Mouse (Mus musculus) neural tube, embryonic 14.5 days (tissue): ENCODE results near the gene Sox18. TPM values are rescaled to one million over a fixed set of nuclear protein-coding genes. Genes with fewer than 3 reads are reported as not detected.

ENCODE experiments used
- ATAC-seq: fragments of 200-750 bp; cut with Nextera tagmentation; 2 replicates; pipeline ENCODE4 v1.8.0; 2017; ENCODE audit warnings: low read depth, mild to moderate bottlenecking, moderate TSS enrichment, moderate library complexity
- H3K27ac ChIP-seq: fragments of 300-500 bp; sonication (generic); 2 replicates; pipeline ENCODE4 v1.5.1; 2014; ENCODE audit warnings: low read depth, mild to moderate bottlenecking, control low read depth, low read length, moderate library complexity, mixed read lengths
- H3K27me3 ChIP-seq: fragments of 300-500 bp; sonication (generic); 2 replicates; pipeline ENCODE4 v1.6.1; 2014; ENCODE audit warnings: low read length; ENCODE audit not compliant: control insufficient read depth, insufficient read depth
- H3K36me3 ChIP-seq: fragments of 300-500 bp; sonication (generic); 2 replicates; pipeline ENCODE4 v1.6.1; 2014; ENCODE audit warnings: low read length, mixed read lengths; ENCODE audit not compliant: control insufficient read depth, insufficient read depth
- H3K4me1 ChIP-seq: fragments of 300-500 bp; sonication (generic); 2 replicates; pipeline ENCODE4 v1.6.1; 2014; ENCODE audit warnings: low read length; ENCODE audit not compliant: control insufficient read depth, insufficient read depth
- H3K4me2 ChIP-seq: fragments of 300-500 bp; sonication (generic); 2 replicates; pipeline ENCODE4 v1.6.1; 2014; ENCODE audit warnings: mild to moderate bottlenecking, low read depth, low read length, control low read depth
- H3K4me3 ChIP-seq: fragments of 300-500 bp; sonication (generic); 2 replicates; pipeline ENCODE4 v1.5.1; 2014; ENCODE audit warnings: low read depth, low read length, control low read depth, mixed read lengths
- H3K9ac ChIP-seq: fragments of 300-500 bp; sonication (generic); replicated peaks from 2 replicates; pipeline ENCODE4 v1.6.1; 2014; ENCODE audit warnings: low read depth, mild to moderate bottlenecking, control low read depth, low read length, mixed read lengths
- H3K9me3 ChIP-seq: fragments of 300-500 bp; sonication (generic); 2 replicates; pipeline ENCODE4 v1.6.1; 2016; ENCODE audit warnings: low read length; ENCODE audit not compliant: control insufficient read depth
- WGBS: fragments of 180-500 bp; shearing (Covaris S2); extraction: QIAGEN DNeasy Blood & Tissue Kit; methylation state at CpG from one replicate; pipeline ENCODE4 v1.1.7; 2014; 5-methylcytosine and 5-hydroxymethylcytosine counted together
- polyA plus RNA-seq: library from polyadenylated mRNA; unstranded; fragments of >200 nt; fragmentation: Nextera tagmentation; extraction: Ambion mirVana; gene quantifications from 2 replicates; pipeline ENCODE4 v1.2.1, GENCODE M21; 2014

Sox18 gene
- polyA plus RNA-seq: 12.7 and 17.0 TPM in 2 replicates

DNA sequence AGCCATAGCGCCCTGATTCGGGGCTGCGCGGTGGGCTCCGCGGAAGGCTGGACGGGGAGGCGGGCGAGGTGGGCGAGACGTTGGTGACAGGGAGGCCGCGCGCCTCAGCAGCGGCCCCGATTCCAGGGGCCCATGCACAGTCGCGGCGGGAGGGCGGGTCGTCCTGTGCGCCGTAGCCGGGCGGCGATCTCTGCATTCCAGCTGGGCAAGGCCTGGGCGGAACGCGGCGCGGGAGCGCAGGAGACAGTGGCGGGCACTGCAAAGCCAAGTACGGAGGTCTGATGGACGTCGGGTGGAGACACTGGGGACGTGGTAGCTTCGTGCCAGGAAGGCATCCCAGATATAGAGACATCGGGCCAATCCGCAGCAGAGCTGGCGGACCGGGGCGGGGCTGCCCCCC lies at the start of gene Sox18:
Sox18 (minus strand) TSS at position 315 of the 400 bp plus-strand sequence.
- peaks cover 7% of the 10 kb centered on the region for H3K4me1 ChIP-seq
- under 1% methylated on average over 40 of the region's 43 CpGs for WGBS
- peaks cover 36% of the 10 kb centered on the region for H3K27me3 ChIP-seq

DNA sequence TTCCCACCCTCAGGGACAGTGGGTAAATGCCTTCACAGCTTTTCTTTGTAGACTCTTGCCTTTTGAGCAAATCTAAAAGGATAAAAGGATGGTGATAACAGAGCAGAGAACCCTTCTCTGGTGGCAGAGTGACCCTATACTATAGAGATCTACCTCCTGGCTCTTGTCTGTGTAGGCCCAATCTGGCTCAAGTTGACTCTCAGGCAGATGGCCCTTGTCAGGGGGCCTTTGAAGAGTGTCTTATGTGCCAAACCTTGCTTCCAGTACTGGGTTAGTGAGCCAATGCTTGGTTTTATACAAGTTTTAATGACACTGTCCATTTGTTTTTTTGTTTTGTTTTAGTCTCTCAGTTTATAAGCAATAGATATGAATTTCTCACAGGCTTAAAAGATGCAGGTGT lies 49.8 kb upstream of the Sox18 start:
- no peak overlapping the region for H3K9ac ChIP-seq
- no peaks in the 10 kb centered on the region for H3K9me3 ChIP-seq
- no peak overlapping the region for H3K4me3 ChIP-seq
- no peak overlapping the region for H3K27ac ChIP-seq
- H3K36me3 ChIP-seq: peaks cover 13% of the 10 kb centered on the region
- H3K4me2 ChIP-seq: no peak overlapping the region
- no peak for ATAC-seq
- peaks cover 7% of the 10 kb centered on the region; the same call in 1 of the 2 replicates for H3K4me1 ChIP-seq
- no peaks in the 10 kb centered on the region for H3K27me3 ChIP-seq

More for the DNA sequence above, at the start of gene Sox18:
- peak within 1 kb of the TSS; percentile 52 for H3K4me2 ChIP-seq
- H3K36me3 ChIP-seq: no peaks in the 10 kb centered on the region
- H3K9me3 ChIP-seq: no peaks in the 10 kb centered on the region
- peak within 1 kb of the TSS; percentile 39 for H3K9ac ChIP-seq
- ATAC-seq: no peak
- H3K27ac ChIP-seq: no peak within 1 kb of the TSS; the same call in 1 of the 2 replicates
- peak within 1 kb of the TSS; percentile 35 for H3K4me3 ChIP-seq

DNA sequence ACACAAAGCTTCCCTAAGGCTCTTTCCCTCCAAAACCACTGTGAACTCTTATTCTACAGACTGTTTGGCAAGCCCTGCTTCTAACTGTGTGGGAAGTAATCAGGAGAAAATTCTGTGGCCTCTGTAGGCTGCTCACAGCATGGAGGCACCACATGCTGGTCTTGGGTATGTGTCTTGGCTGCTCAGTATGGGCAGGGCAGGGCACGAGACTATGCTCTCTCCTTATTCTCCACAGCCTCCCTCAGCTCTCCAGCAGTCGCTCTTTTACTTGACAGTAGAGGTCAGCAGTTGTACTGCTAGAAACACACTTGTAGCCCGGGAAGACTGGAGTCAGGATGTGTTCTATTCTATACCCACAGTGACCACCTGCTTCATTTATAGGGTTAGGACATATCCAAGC lies 48.6 kb upstream of the Sox18 start:
- 25% methylated on average over 3 of the region's 3 CpGs for WGBS
- no peak overlapping the region for H3K27ac ChIP-seq
- no peak for ATAC-seq
- H3K4me1 ChIP-seq: peaks cover 10% of the 10 kb centered on the region; the same call in 1 of the 2 replicates
- no peak overlapping the region for H3K9ac ChIP-seq
- H3K4me3 ChIP-seq: no peak overlapping the region
- no peaks in the 10 kb centered on the region for H3K27me3 ChIP-seq
- H3K36me3 ChIP-seq: peaks cover 13% of the 10 kb centered on the region
- no peak overlapping the region for H3K4me2 ChIP-seq
- no peaks in the 10 kb centered on the region for H3K9me3 ChIP-seq

DNA sequence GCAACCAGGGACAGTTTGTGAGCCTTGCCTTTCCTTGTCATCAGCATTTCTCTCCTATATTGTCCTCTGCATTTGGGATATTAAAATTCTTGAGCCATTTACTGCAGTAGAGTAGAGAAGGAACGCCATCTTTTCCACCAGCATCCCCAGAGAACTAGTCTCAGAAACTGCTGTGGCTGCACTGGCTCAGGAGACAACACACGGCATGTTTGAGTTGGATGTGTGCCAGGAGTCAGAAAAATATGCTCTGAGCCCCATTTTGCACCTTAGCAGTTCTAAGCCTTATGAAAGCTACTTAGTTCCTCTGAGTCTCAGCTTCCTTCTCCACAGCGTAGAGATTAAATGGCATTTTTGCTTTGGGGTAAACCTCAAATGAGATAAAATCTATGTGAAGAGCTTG lies 45.6 kb upstream of the Sox18 start:
- WGBS: 44% methylated on average over 3 of the region's 3 CpGs
- no peak overlapping the region for H3K27ac ChIP-seq
- no peak for ATAC-seq
- H3K4me3 ChIP-seq: peak overlapping the region; percentile 14
- H3K9me3 ChIP-seq: no peaks in the 10 kb centered on the region
- H3K36me3 ChIP-seq: peaks cover 13% of the 10 kb centered on the region
- H3K4me2 ChIP-seq: peak overlapping the region; percentile 76
- no peaks in the 10 kb centered on the region for H3K27me3 ChIP-seq
- peaks cover 27% of the 10 kb centered on the region for H3K4me1 ChIP-seq
- H3K9ac ChIP-seq: no peak overlapping the region

DNA sequence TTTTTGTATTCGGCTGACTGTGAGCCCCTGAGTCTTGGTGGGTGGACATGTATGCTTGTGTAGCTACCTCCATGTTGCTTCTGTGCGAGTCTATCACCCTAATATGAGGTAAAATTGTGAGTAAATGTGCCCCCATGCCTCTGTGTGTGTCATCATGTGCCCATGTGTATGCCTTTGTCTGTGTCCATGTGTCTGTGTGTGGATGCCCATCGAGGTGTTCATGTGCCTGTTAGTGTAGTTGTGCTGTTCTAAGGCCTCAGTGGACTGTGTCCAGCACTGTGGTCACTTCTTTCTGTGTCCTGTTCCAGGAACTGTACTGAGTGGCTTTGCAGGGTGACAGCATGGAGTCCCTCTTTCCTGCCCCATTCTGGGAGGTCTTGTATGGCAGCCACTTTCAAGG lies 43.9 kb upstream of the Sox18 start:
- Histone ChIP-seq H3K4me3 (peak overlapping the region; percentile 44), H3K4me2 (peak overlapping the region; percentile 76), H3K27me3 (no peaks in the 10 kb centered on the region), H3K36me3 (peaks cover 13% of the 10 kb centered on the region), H3K9ac (peak overlapping the region; percentile 55), H3K4me1 (peaks cover 27% of the 10 kb centered on the region), H3K9me3 (no peaks in the 10 kb centered on the region), H3K27ac (peak overlapping the region; percentile 80)
- 65% methylated on average over 3 of the region's 3 CpGs for WGBS
- 0 out of 2 replicates have a peak, but pooled peaks have one; percentile 15 for ATAC-seq

DNA sequence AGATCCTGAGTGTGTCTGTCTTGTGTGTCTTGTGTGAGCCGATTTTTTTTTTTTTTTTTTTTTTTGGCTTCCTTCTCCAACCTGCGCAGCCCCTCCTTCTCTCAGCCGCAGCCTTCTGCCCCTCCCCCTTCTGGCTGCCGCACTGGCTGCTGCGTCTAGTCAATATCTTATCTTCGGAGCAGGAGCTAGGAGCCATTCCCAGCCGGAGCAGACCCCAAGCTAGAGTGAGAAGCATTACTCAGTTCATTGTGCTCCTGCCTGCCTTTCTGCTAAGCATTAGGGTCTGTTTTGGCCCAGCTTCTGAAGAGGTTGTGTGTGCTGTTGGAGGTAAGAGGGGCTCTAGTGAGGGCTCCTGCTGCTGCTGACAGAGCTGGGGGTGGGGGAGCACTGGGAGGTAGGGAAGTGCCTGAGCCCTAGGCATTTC lies 43.5 kb upstream of the Sox18 start, which contains the start of gene Oprl1:
Oprl1 (plus strand) TSS at position 114 of the 424 bp plus-strand sequence.
- H3K27me3 ChIP-seq: no peaks in the 10 kb centered on the region
- peaks cover 11% of the 10 kb centered on the region for H3K36me3 ChIP-seq
- peak within 1 kb of the TSS; percentile 86 for H3K27ac ChIP-seq
- H3K4me2 ChIP-seq: peak within 1 kb of the TSS; percentile 76
- peak within 1 kb of the TSS; percentile 44 for H3K4me3 ChIP-seq
- WGBS: 4% methylated on average over 7 of the region's 7 CpGs
- ATAC-seq: peak; percentile 79
- H3K9ac ChIP-seq: peak within 1 kb of the TSS; percentile 55
- H3K4me1 ChIP-seq: peaks cover 27% of the 10 kb centered on the region
- no peaks in the 10 kb centered on the region for H3K9me3 ChIP-seq

DNA sequence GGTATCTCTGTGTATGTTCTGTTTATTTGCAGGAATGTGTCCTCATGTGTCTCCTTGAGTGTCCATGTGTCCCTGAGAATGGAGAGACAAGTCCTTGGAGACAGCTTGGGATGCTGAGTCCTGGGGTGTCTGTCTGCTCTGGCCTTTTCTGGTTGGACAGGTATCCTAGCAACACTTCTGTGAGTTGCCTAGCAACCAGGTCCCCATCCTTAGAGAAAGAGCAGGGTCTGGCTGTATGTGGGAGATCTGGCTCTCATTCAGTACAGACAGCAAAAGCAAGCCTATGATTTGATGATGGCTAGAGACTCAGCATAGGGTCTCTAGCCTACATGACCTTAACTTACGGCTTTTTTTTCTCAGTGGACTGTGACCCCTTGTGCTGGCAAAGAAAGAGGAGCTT lies 42.3 kb upstream of the Sox18 start:
- Histone ChIP-seq H3K27ac (peak overlapping the region; percentile 86), H3K4me1 (peaks cover 27% of the 10 kb centered on the region), H3K9me3 (no peaks in the 10 kb centered on the region), H3K27me3 (no peaks in the 10 kb centered on the region), H3K4me2 (peak overlapping the region; percentile 76; the same call in 1 of the 2 replicates), H3K36me3 (no peaks in the 10 kb centered on the region; the same call in 1 of the 2 replicates), H3K9ac (peak overlapping the region; percentile 22; the same call in 1 of the 2 replicates), H3K4me3 (no peak overlapping the region)
- peak; percentile 74 for ATAC-seq
- 50% methylated on average over 1 of the region's 1 CpGs for WGBS

DNA sequence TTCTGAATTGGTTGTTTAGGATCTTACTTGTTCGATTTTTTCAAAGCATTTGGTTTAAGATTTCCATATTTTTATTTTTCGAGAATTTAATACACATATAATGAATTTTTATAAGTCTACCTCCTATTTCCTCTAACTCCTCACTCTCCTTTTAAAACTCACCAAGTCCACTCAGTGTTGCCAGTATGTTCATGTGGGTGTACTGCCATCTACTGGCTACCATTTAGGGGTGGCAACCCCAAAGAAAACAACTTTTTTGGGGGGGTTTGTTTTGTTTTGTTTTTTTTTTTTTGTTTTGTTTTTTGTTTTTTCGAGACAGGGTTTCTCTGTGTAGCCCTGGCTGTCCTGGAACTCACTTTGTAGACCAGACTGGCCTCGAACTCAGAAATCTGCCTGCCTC lies 35.2 kb upstream of the Sox18 start:
- H3K9ac ChIP-seq: no peak overlapping the region
- 40% methylated on average over 4 of the region's 4 CpGs for WGBS
- H3K36me3 ChIP-seq: no peaks in the 10 kb centered on the region
- H3K4me1 ChIP-seq: no peaks in the 10 kb centered on the region
- ATAC-seq: no peak
- H3K27ac ChIP-seq: no peak overlapping the region
- H3K27me3 ChIP-seq: no peaks in the 10 kb centered on the region
- H3K4me3 ChIP-seq: no peak overlapping the region
- H3K4me2 ChIP-seq: no peak overlapping the region
- no peaks in the 10 kb centered on the region for H3K9me3 ChIP-seq

DNA sequence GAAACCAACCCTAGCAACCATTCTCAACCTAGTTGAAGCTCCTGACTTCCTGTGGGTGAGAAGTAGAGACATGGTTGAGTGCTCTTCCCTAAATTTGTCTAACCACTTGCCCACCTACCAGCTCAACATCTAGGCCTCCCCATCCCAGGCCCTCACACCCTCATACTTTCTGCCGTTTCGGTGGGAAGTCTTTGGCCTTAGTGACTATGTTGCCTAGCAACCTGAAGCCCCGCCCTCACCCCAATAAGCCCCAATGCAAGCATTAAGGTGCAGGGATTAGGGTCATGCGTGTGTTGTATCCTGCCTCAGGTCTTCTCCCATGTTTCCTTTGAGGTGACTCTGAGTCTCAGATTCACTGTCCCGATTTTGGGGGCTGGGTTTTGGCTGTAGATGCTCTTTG lies 26.8 kb upstream of the Sox18 start, which contains the start of gene Lkaaear1:
Lkaaear1 (minus strand) TSS at position 202 of the 400 bp plus-strand sequence.
- H3K36me3 ChIP-seq: no peaks in the 10 kb centered on the region
- no peak within 1 kb of the TSS for H3K4me2 ChIP-seq
- 56% methylated on average over 5 of the region's 5 CpGs for WGBS
- no peak for ATAC-seq
- no peaks in the 10 kb centered on the region for H3K27me3 ChIP-seq
- no peak within 1 kb of the TSS for H3K4me3 ChIP-seq
- H3K9me3 ChIP-seq: no peaks in the 10 kb centered on the region
- H3K9ac ChIP-seq: no peak within 1 kb of the TSS
- H3K27ac ChIP-seq: no peak within 1 kb of the TSS
- peaks cover under 1% of the 10 kb centered on the region; the same call in 1 of the 2 replicates for H3K4me1 ChIP-seq
